Mouse (Mus musculus) liver, adult 2 months (tissue): ENCODE results near the gene Preb.

Experiments used
- CTCF ChIP-seq: fragments of 200-500 bp; IDR thresholded peaks from 2 replicates; pipeline ENCODE4 v1.5.1; 2011; ENCODE audit warnings: low read depth, low read length, control low read depth
- POLR2A ChIP-seq: fragments of 200-500 bp; IDR thresholded peaks from 2 replicates; pipeline ENCODE4 v1.6.1; 2011; ENCODE audit warnings: low read length, control low read depth; ENCODE audit not compliant: insufficient read depth; ENCODE audit errors: extremely low read depth

DNA sequence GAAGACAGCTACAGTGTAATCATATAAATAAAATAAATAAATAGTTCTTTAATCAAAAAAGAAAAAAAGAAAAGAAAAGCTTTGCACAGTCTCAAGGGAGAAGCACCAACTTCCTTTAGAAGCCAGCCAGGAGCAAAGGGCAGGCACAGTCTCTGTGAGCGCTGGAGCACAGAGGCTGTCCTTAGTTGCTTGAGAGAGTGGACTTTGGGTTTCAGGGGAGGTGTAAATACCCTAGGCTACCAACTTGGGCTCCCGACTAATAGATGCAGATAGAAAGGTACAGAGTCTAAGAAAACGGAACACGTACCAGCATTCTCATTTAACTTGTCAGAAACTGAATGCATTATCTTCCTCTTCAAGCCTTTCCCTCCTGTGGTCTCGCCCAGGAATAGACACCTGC is 11.5 kb downstream of the Preb start:
- no peak for TF ChIP-seq POLR2A
- TF ChIP-seq CTCF: no peak
